Mouse (Mus musculus): ENCODE measurements at regions not wholly inside any gene's neighbourhood (a gene's known extent, or its start where the extent isn't known, plus 50 kb on each side); places are given as distances from the start of the nearest gene placed in this dataset.

DNA sequence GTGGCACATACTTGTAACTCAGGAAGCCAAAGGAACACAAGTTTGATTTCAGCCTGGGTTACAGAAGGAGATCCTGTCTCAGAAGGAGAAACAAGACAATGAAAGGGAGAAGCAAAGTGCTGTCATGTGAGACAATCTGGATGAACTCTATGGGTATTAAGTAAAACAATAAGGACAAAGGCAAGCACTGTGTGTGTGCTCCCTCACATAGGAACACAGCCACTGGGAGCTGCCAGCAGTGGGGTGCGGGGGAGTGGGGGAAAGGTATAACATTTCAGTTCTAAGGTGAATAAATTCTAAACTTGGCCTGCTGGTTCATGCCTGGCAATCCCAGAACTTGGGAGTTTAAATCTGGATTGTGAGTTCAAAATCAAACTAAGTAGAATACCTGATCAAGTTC is 158.8 kb upstream of the Trim24 start:
- H3K27ac ChIP-seq (ENCODE audit: low read depth, low read length) = no peak overlapping the region
- no peak for ATAC-seq (ENCODE audit: low FRiP score)
- no peaks in the 10 kb centered on the region for H3K36me3 ChIP-seq (ENCODE audit: control insufficient read depth, insufficient read depth, low read length)
- H3K4me1 ChIP-seq (ENCODE audit: control insufficient read depth, insufficient read depth, low read length) = no peaks in the 10 kb centered on the region; the same call in 1 of the 2 replicates
- no peak overlapping the region for H3K9ac ChIP-seq (ENCODE audit: low read length)
- H3K27me3 ChIP-seq (ENCODE audit: control insufficient read depth, insufficient read depth, low read length) = no peaks in the 10 kb centered on the region
- no peaks in the 10 kb centered on the region for H3K9me3 ChIP-seq (ENCODE audit: control insufficient read depth, low read length)
- H3K4me3 ChIP-seq (ENCODE audit: low read depth, low read length) = no peak overlapping the region
- WGBS = 52% methylated on average over 1 of the region's 1 CpGs
- peak; percentile 69 for DNase-seq (ENCODE audit: low spot score, missing footprints)
- H3K4me2 ChIP-seq = no peak overlapping the region

- Histone ChIP-seq H3K4me1 (ENCODE audit: control insufficient read depth, insufficient read depth, low read length) (no peaks in the 10 kb centered on the region; the same call in 1 of the 2 replicates), H3K36me3 (ENCODE audit: control insufficient read depth, insufficient read depth, low read length) (no peaks in the 10 kb centered on the region), H3K9me3 (ENCODE audit: control insufficient read depth, low read length) (no peaks in the 10 kb centered on the region), H3K4me3 (ENCODE audit: low read depth, low read length) (no peak overlapping the region), H3K27ac (ENCODE audit: low read depth, low read length) (no peak overlapping the region), H3K4me2 (no peak overlapping the region), H3K9ac (ENCODE audit: low read length) (no peak overlapping the region), H3K27me3 (ENCODE audit: control insufficient read depth, insufficient read depth, low read length) (no peaks in the 10 kb centered on the region)
- ATAC-seq (ENCODE audit: low FRiP score) = no peak
- 89% methylated on average over 4 of the region's 4 CpGs for WGBS
- no peak for DNase-seq (ENCODE audit: low spot score, missing footprints)
These were observed 157.2 kb upstream of the Trim24 start for GRCm38 (mm10) chr6:37713411-37713810.

GRCm38 (mm10) chr6:37714223-37714928 is 156.2 kb upstream of the Trim24 start:
- WGBS = 23% methylated on average over 6 of the region's 6 CpGs
- Histone ChIP-seq H3K27me3 (ENCODE audit: control insufficient read depth, insufficient read depth, low read length) (no peaks in the 10 kb centered on the region), H3K27ac (ENCODE audit: low read depth, low read length) (no peak overlapping the region), H3K9ac (ENCODE audit: low read length) (no peak overlapping the region; the same call in 1 of the 2 replicates), H3K4me2 (no peak overlapping the region), H3K9me3 (ENCODE audit: control insufficient read depth, low read length) (no peaks in the 10 kb centered on the region), H3K4me1 (ENCODE audit: control insufficient read depth, insufficient read depth, low read length) (no peaks in the 10 kb centered on the region; the same call in 1 of the 2 replicates), H3K36me3 (ENCODE audit: control insufficient read depth, insufficient read depth, low read length) (no peaks in the 10 kb centered on the region), H3K4me3 (ENCODE audit: low read depth, low read length) (no peak overlapping the region)
- ATAC-seq (ENCODE audit: low FRiP score) (no peak; the same call in 1 of the 2 replicates), DNase-seq (ENCODE audit: low spot score, missing footprints) (no peak)

DNA sequence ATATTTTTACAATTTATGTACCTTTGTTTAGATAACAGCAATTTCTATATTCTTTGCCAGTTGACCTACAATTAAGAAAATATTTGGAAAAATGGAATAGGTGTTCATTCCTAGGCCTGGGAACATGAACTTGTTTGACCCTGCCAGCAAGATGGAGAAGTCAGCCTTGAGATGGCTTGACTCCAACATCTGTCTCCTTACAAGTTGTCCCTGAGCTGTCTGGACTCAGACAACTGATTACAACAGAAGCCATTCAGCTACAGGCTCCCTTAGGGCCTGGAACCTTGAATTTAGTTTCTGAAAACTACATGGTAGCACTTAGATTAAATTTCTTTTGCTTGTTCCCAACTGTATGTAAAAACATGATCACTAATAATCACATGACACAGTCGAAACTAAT is 148.9 kb upstream of the Trim24 start:
- Histone ChIP-seq H3K4me1 (ENCODE audit: control insufficient read depth, insufficient read depth, low read length) (no peaks in the 10 kb centered on the region), H3K9ac (ENCODE audit: low read length) (no peak overlapping the region), H3K9me3 (ENCODE audit: control insufficient read depth, low read length) (no peaks in the 10 kb centered on the region), H3K27me3 (ENCODE audit: control insufficient read depth, insufficient read depth, low read length) (no peaks in the 10 kb centered on the region), H3K4me3 (ENCODE audit: low read depth, low read length) (no peak overlapping the region), H3K4me2 (no peak overlapping the region), H3K36me3 (ENCODE audit: control insufficient read depth, insufficient read depth, low read length) (no peaks in the 10 kb centered on the region), H3K27ac (ENCODE audit: low read depth, low read length) (no peak overlapping the region)
- no peak for DNase-seq (ENCODE audit: low spot score, missing footprints)
- ATAC-seq (ENCODE audit: low FRiP score) = no peak
- 81% methylated on average over 1 of the region's 1 CpGs for WGBS

DNA sequence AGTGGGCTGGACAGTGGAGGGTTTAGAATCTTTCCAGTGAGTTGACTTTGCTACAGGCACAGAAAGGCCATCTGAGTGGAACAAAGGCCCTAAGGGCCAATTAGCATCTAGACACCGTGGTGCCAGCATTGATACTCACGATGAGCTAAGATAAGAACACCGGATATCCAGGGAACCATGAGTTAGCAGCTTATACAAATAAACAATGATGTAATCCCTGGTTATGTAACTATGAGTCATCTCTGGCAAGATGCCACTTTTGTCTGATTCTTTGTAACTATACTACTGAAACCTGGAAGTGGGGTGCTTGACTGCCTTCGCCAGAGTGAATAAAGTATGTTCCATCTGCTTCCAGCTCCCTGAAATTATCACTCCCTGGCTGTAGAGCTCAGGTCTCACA is 147.3 kb upstream of the Trim24 start:
- H3K27ac ChIP-seq (ENCODE audit: low read depth, low read length) = no peak overlapping the region
- H3K36me3 ChIP-seq (ENCODE audit: control insufficient read depth, insufficient read depth, low read length) = no peaks in the 10 kb centered on the region
- no peaks in the 10 kb centered on the region for H3K27me3 ChIP-seq (ENCODE audit: control insufficient read depth, insufficient read depth, low read length)
- 75% methylated on average over 4 of the region's 4 CpGs for WGBS
- H3K4me3 ChIP-seq (ENCODE audit: low read depth, low read length) = no peak overlapping the region
- DNase-seq (ENCODE audit: low spot score, missing footprints) (no peak), ATAC-seq (ENCODE audit: low FRiP score) (no peak)
- no peak overlapping the region for H3K9ac ChIP-seq (ENCODE audit: low read length)
- no peaks in the 10 kb centered on the region for H3K4me1 ChIP-seq (ENCODE audit: control insufficient read depth, insufficient read depth, low read length)
- H3K9me3 ChIP-seq (ENCODE audit: control insufficient read depth, low read length) = no peaks in the 10 kb centered on the region
- no peak overlapping the region for H3K4me2 ChIP-seq

DNA sequence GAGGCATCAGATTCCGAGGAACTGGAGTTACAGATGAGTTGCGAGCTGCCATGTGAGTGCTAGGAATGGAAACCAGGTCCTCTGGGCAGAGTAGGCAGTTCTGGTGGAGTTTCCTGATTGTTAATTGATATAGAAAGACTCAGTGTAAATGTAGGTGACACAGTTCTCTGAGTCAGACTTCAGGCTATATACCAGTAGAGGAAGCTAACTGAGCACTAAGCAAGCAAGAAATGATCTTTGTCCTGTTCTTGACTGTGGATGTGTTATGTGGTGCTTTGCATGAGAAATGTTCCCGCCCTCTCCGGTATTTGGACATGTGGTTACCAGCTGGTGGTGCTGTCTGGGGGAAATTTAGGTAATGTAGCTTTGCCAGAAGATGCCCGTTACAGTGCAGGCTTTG is 146.4 kb upstream of the Trim24 start:
- Histone ChIP-seq H3K9ac (ENCODE audit: low read length) (no peak overlapping the region), H3K9me3 (ENCODE audit: control insufficient read depth, low read length) (no peaks in the 10 kb centered on the region), H3K27ac (ENCODE audit: low read depth, low read length) (no peak overlapping the region), H3K4me3 (ENCODE audit: low read depth, low read length) (no peak overlapping the region), H3K4me2 (no peak overlapping the region), H3K4me1 (ENCODE audit: control insufficient read depth, insufficient read depth, low read length) (no peaks in the 10 kb centered on the region), H3K36me3 (ENCODE audit: control insufficient read depth, insufficient read depth, low read length) (no peaks in the 10 kb centered on the region), H3K27me3 (ENCODE audit: control insufficient read depth, insufficient read depth, low read length) (no peaks in the 10 kb centered on the region)
- ATAC-seq (ENCODE audit: low FRiP score) (no peak), DNase-seq (ENCODE audit: low spot score, missing footprints) (no peak)
- WGBS = 85% methylated on average over 5 of the region's 5 CpGs

GRCm38 (mm10) chr6:37728621-37729020 is 142.0 kb upstream of the Trim24 start:
- no peak for DNase-seq (ENCODE audit: low spot score, missing footprints)
- 89% methylated on average over 2 of the region's 2 CpGs for WGBS
- no peak overlapping the region for H3K4me3 ChIP-seq (ENCODE audit: low read depth, low read length)
- ATAC-seq (ENCODE audit: low FRiP score) = no peak
- peaks cover 2% of the 10 kb centered on the region; the same call in 1 of the 2 replicates for H3K4me1 ChIP-seq (ENCODE audit: control insufficient read depth, insufficient read depth, low read length)
- H3K9ac ChIP-seq (ENCODE audit: low read length) = no peak overlapping the region
- no peaks in the 10 kb centered on the region for H3K9me3 ChIP-seq (ENCODE audit: control insufficient read depth, low read length)
- H3K27ac ChIP-seq (ENCODE audit: low read depth, low read length) = no peak overlapping the region
- H3K4me2 ChIP-seq = no peak overlapping the region
- H3K27me3 ChIP-seq (ENCODE audit: control insufficient read depth, insufficient read depth, low read length) = no peaks in the 10 kb centered on the region
- no peaks in the 10 kb centered on the region for H3K36me3 ChIP-seq (ENCODE audit: control insufficient read depth, insufficient read depth, low read length)

DNA sequence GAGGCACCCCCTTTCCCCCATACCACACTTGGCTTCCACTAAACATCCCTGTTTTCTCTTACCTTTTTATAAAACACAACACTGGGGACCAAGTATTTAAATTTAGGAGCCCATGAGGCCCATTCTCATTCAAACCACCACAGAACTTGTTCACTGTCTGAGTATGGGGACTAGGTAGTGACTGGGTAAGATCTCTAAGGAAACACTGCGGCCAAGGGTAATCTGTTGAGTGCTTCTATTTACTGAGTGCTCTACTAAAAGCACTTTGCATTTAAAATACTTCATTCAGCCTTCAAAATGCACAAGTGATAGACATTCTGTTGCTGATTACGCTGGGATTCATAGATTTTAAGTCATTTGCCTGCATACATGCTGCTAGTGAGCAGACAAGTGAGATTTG is 141.4 kb upstream of the Trim24 start:
- Histone ChIP-seq H3K4me2 (no peak overlapping the region), H3K36me3 (ENCODE audit: control insufficient read depth, insufficient read depth, low read length) (no peaks in the 10 kb centered on the region), H3K4me1 (ENCODE audit: control insufficient read depth, insufficient read depth, low read length) (peaks cover 2% of the 10 kb centered on the region; the same call in 1 of the 2 replicates), H3K9me3 (ENCODE audit: control insufficient read depth, low read length) (no peaks in the 10 kb centered on the region), H3K4me3 (ENCODE audit: low read depth, low read length) (no peak overlapping the region), H3K9ac (ENCODE audit: low read length) (no peak overlapping the region), H3K27me3 (ENCODE audit: control insufficient read depth, insufficient read depth, low read length) (no peaks in the 10 kb centered on the region), H3K27ac (ENCODE audit: low read depth, low read length) (no peak overlapping the region)
- ATAC-seq (ENCODE audit: low FRiP score) (no peak), DNase-seq (ENCODE audit: low spot score, missing footprints) (no peak)
- WGBS = 87% methylated on average over 2 of the region's 2 CpGs

DNA sequence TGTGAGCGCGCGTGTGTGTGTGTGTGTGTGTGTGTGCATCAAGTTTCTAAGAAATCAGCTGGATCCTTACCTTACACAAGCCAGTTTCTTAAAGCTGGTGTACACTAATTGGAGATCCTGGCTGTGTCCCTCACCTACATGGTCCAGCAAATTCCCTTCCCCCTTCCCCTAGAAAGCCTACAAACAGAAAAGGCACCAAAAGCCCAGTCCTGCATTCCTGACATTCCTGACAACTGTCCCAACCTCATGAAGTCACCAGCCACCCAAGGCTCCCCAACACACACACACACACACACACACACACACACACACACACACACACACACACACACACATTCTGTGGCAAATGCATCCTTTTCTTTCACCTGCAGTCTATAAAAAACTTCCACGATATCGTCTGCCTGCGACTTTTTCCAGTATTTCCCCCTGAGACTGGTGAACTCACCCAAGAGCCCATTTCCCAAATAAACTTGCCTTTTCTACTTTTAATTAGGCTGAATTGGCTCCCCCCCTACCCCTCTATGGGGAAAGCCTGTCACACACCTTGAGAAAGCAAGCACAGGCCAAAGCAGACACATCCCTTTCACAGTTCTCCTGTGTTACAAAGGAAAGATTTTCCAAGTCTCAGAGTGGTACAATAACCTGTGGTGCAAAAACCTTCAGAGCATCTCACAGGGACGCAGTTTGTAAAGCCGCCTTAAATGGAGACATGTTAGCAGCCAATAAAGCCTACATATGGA is 139.9 kb upstream of the Trim24 start:
- no peak overlapping the region for H3K4me3 ChIP-seq (ENCODE audit: low read depth, low read length)
- no peak overlapping the region for H3K4me2 ChIP-seq
- H3K27me3 ChIP-seq (ENCODE audit: control insufficient read depth, insufficient read depth, low read length) = no peaks in the 10 kb centered on the region
- H3K27ac ChIP-seq (ENCODE audit: low read depth, low read length) = no peak overlapping the region
- ATAC-seq (ENCODE audit: low FRiP score) (no peak), DNase-seq (ENCODE audit: low spot score, missing footprints) (no peak)
- WGBS = 67% methylated on average over 8 of the region's 8 CpGs
- H3K9ac ChIP-seq (ENCODE audit: low read length) = no peak overlapping the region
- H3K9me3 ChIP-seq (ENCODE audit: control insufficient read depth, low read length) = no peaks in the 10 kb centered on the region
- peaks cover 2% of the 10 kb centered on the region; the same call in 1 of the 2 replicates for H3K4me1 ChIP-seq (ENCODE audit: control insufficient read depth, insufficient read depth, low read length)
- H3K36me3 ChIP-seq (ENCODE audit: control insufficient read depth, insufficient read depth, low read length) = no peaks in the 10 kb centered on the region
